Mouse (Mus musculus) midbrain, embryonic 11.5 days (tissue): ENCODE measurements around the gene Rin1. TPM values are rescaled to one million over a fixed set of nuclear protein-coding genes. Genes with fewer than 3 reads are reported as not detected.

Experiments used
- ATAC-seq: fragments of 200-750 bp; cut with Nextera tagmentation; 2 replicates; pipeline ENCODE4 v1.8.0; 2017; ENCODE audit warnings: moderate TSS enrichment, moderate library complexity; ENCODE audit not compliant: low FRiP score
- DNase-seq: peaks from one replicate; pipeline ENCODE4 v3.0.0; 2015; ENCODE audit warnings: low spot score; ENCODE audit errors: missing footprints
- H3K27ac ChIP-seq: fragments of 300-500 bp; sonication (generic); 2 replicates; pipeline ENCODE4 v1.5.1; 2014; ENCODE audit warnings: low read depth, low read length
- H3K27me3 ChIP-seq: fragments of 300-500 bp; sonication (generic); 2 replicates; pipeline ENCODE4 v1.6.1; 2014; ENCODE audit warnings: mild to moderate bottlenecking, low read length, moderate library complexity, mixed read lengths; ENCODE audit not compliant: control insufficient read depth, insufficient read depth
- H3K36me3 ChIP-seq: fragments of 300-500 bp; sonication (generic); 2 replicates; pipeline ENCODE4 v1.6.1; 2014; ENCODE audit warnings: mild to moderate bottlenecking, low read length, moderate library complexity, mixed read lengths; ENCODE audit not compliant: control insufficient read depth, insufficient read depth
- H3K4me1 ChIP-seq: fragments of 300-500 bp; sonication (generic); 2 replicates; pipeline ENCODE4 v1.6.1; 2014; ENCODE audit warnings: low read length; ENCODE audit not compliant: control insufficient read depth, insufficient read depth
- H3K4me2 ChIP-seq: fragments of 300-500 bp; sonication (generic); 2 replicates; pipeline ENCODE4 v1.6.1; 2014; ENCODE audit warnings: mild to moderate bottlenecking, moderate library complexity
- H3K4me3 ChIP-seq: fragments of 300-500 bp; sonication (generic); 2 replicates; pipeline ENCODE4 v1.5.1; 2014; ENCODE audit warnings: low read depth, low read length
- H3K9ac ChIP-seq: fragments of 300-500 bp; sonication (generic); 2 replicates; pipeline ENCODE4 v1.6.1; 2014; ENCODE audit warnings: low read length
- H3K9me3 ChIP-seq: fragments of 300-500 bp; sonication (generic); 2 replicates; pipeline ENCODE4 v1.6.1; 2016; ENCODE audit warnings: low read length; ENCODE audit not compliant: control insufficient read depth
- WGBS: fragments of 180-500 bp; shearing (Covaris S2); extraction: QIAGEN DNeasy Blood & Tissue Kit; methylation state at CpG from one replicate; pipeline ENCODE4 v1.1.7; 2014; 5-methylcytosine and 5-hydroxymethylcytosine counted together
- polyA plus RNA-seq: library from polyadenylated mRNA; unstranded; fragments of >200 nt; fragmentation: Nextera tagmentation; extraction: Ambion mirVana; gene quantifications from 2 replicates; pipeline ENCODE4 v1.2.1, GENCODE M21; 2014

Gene Rin1
- polyA plus RNA-seq, 1 experiment from 2014 or later: 1.4 TPM

DNA sequence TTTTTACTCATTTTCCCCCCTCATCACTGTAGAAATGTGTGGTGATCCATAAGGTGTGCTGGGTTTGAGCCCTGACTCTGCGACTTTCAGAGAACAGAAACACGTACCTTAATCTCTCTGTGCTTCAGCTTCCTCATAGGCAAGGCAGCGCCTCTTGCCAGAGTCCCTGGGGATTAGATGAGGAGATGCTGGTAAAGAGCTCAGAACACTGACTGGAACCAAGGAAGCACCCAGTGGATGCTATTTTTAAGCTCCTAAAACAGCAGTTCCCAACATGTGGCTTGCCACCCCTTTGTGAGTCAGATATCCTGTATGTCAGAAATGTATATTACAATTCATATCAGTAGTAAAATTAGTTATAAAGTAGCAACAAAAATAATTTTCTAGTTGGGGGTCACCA lies 32.1 kb upstream of the Rin1 start:
- Histone ChIP-seq H3K4me1 (no peaks in the 10 kb centered on the region), H3K9ac (no peak overlapping the region), H3K4me3 (no peak overlapping the region), H3K4me2 (no peak overlapping the region), H3K27me3 (no peaks in the 10 kb centered on the region), H3K27ac (no peak overlapping the region), H3K36me3 (no peaks in the 10 kb centered on the region), H3K9me3 (no peaks in the 10 kb centered on the region)
- DNase-seq: no peak
- WGBS: 87% methylated on average over 3 of the region's 3 CpGs
- no peak for ATAC-seq

DNA sequence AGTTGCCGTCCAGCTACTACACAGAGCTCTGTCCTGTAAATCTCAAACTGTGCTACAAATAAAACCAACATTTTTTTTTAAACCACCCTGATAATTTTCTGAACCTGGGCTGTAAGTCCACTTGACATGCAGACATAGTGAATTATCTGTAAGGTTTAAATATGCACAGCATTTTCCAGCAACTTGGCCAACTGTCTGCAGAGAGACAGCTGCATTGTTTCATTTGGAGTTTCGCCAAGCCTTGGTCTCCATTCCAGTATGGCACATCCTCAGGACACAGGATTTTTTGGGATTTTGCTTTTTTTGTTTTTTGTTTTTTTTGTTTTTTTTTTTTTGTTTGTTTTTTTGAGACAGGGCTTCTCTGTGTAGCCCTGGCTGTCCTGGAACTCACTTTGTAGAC lies 28.9 kb upstream of the Rin1 start:
- Histone ChIP-seq H3K27me3 (no peaks in the 10 kb centered on the region), H3K4me3 (no peak overlapping the region), H3K36me3 (no peaks in the 10 kb centered on the region), H3K9me3 (no peaks in the 10 kb centered on the region), H3K9ac (no peak overlapping the region), H3K4me1 (no peaks in the 10 kb centered on the region), H3K4me2 (no peak overlapping the region), H3K27ac (no peak overlapping the region)
- 90% methylated on average over 2 of the region's 2 CpGs for WGBS
- ATAC-seq (no peak), DNase-seq (no peak)

DNA sequence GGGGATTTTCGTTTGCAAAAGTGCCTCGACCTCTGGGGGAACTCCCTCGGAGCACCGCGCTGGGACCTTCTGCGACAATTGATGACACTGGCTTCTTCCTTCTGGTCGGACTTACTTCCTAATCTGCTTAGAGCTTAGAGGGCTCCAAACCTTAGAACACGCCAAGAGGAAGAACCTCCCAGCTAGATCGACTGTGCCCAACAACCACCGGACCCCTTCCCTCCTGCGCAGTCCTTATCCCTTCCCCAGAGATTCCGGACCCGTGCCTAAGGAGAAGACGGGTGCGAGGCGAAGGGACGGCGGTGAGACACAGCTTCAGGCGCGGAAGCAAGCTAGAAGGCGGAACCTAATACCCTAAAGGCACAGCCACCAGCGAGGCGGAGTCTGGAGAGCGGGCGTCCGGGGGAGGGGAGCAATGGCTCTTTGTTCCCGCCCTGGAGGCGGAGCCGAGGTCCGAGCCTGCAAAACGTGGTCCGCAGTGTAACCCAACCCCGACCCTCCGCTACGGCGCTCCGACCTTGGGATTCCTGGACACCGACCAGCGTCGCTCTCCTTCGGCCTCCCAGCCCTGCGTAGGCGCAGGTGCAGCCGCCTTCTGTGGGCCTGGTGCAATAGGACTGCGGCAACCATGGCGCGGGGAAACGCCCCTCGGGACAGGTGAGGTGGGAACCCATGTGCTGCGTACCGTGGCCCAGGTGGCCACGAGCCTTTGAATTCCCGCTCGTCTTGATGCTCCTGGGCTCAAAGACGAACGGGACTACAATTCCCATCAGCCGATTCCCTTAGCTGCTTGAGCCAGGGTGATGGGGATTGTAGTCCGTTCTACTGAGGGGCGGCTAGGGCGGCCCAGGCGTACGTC lies 26.4 kb upstream of the Rin1 start, which contains the start of gene Slc29a2:
Slc29a2 (plus strand) TSS at position 240 of the 859 bp plus-strand sequence.
- no peaks in the 10 kb centered on the region for H3K27me3 ChIP-seq
- peak within 1 kb of the TSS; percentile 72 for H3K27ac ChIP-seq
- peak within 1 kb of the TSS; percentile 79 for H3K9ac ChIP-seq
- H3K36me3 ChIP-seq: 0 out of 2 replicates have a peak, but pooled peaks cover 2% of the 10 kb centered on the region
- under 1% methylated on average over 62 of the region's 62 CpGs for WGBS
- H3K4me3 ChIP-seq: peak within 1 kb of the TSS; percentile 51
- no peaks in the 10 kb centered on the region for H3K9me3 ChIP-seq
- H3K4me2 ChIP-seq: peak within 1 kb of the TSS; percentile 64
- peak; percentile 96 for DNase-seq
- ATAC-seq: peak; percentile 97
- no peaks in the 10 kb centered on the region for H3K4me1 ChIP-seq

DNA sequence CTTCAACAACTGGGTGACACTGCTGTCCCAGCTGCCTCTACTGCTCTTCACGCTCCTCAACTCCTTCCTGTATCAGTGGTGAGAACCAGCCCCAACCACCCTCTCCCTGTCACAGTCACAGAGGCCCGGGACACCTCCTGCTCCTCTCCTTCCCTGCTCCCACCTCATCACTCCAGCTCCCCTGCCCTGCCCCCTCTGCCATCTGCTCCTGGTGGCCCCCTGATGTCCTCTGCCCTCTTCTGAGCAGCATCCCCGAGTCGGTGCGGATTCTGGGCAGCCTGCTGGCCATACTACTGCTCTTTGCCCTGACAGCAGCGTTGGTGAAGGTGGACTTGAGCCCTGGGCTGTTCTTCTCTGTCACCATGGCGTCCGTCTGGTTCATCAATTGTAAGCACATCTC lies 24.2 kb upstream of the Rin1 start:
- H3K9ac ChIP-seq: no peak overlapping the region
- no peak for ATAC-seq
- H3K4me2 ChIP-seq: no peak overlapping the region
- no peaks in the 10 kb centered on the region for H3K9me3 ChIP-seq
- no peaks in the 10 kb centered on the region for H3K4me1 ChIP-seq
- H3K27me3 ChIP-seq: no peaks in the 10 kb centered on the region
- no peak overlapping the region for H3K27ac ChIP-seq
- 87% methylated on average over 8 of the region's 8 CpGs for WGBS
- H3K36me3 ChIP-seq: peaks cover 2% of the 10 kb centered on the region; the same call in 1 of the 2 replicates
- DNase-seq: no peak
- H3K4me3 ChIP-seq: no peak overlapping the region

DNA sequence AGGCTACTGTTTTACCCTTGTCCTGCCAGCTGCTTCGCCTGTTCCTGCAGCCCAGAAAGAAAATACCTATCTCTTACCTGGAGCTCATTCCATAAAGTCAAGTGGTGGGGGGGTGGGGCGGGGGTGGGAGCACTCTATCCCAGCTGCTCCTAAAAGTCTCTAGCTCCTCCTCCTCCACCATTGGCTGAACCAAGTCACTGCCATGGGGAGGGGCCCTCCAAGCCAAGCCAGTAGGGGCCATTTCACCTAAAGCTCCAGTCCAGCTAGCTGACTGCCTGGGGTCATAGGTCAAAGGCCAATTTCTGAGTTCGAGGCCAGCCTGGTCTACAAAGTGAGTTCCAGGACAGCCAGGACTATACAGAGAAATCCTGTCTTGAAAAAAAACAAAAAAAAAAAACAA lies 17.6 kb upstream of the Rin1 start:
- DNase-seq (peak; percentile 81), ATAC-seq (no peak)
- Histone ChIP-seq H3K27me3 (no peaks in the 10 kb centered on the region), H3K9me3 (no peaks in the 10 kb centered on the region), H3K4me3 (no peak overlapping the region), H3K4me2 (no peak overlapping the region), H3K9ac (no peak overlapping the region), H3K27ac (no peak overlapping the region), H3K4me1 (peaks cover 1% of the 10 kb centered on the region; the same call in 1 of the 2 replicates), H3K36me3 (peaks cover 2% of the 10 kb centered on the region; the same call in 1 of the 2 replicates)
- 81% methylated on average over 3 of the region's 3 CpGs for WGBS

DNA sequence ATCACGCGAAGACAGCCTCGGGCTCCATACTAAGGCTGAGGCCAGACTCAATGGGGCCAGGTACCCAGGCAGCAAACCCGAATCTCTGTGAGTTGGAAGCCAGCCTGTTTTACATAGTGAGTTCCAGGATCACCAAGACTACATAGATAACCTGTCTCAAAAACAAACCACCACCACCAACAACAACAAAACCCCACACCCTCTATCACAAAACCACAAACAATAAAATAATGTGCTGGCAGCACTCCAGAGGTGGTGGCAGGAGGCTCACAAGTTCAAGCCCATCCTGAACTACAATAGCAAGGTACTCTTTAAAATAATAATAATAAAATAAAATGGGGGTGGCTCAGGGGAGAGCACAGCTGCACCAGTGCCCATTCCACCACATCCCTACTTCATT lies 13.7 kb upstream of the Rin1 start:
- H3K9me3 ChIP-seq: no peaks in the 10 kb centered on the region
- H3K9ac ChIP-seq: no peak overlapping the region
- H3K4me1 ChIP-seq: peaks cover 22% of the 10 kb centered on the region
- no peak overlapping the region for H3K4me3 ChIP-seq
- 83% methylated on average over 4 of the region's 4 CpGs for WGBS
- DNase-seq: peak; percentile 49
- no peak overlapping the region for H3K4me2 ChIP-seq
- H3K27me3 ChIP-seq: no peaks in the 10 kb centered on the region
- H3K36me3 ChIP-seq: no peaks in the 10 kb centered on the region
- H3K27ac ChIP-seq: no peak overlapping the region
- no peak for ATAC-seq

DNA sequence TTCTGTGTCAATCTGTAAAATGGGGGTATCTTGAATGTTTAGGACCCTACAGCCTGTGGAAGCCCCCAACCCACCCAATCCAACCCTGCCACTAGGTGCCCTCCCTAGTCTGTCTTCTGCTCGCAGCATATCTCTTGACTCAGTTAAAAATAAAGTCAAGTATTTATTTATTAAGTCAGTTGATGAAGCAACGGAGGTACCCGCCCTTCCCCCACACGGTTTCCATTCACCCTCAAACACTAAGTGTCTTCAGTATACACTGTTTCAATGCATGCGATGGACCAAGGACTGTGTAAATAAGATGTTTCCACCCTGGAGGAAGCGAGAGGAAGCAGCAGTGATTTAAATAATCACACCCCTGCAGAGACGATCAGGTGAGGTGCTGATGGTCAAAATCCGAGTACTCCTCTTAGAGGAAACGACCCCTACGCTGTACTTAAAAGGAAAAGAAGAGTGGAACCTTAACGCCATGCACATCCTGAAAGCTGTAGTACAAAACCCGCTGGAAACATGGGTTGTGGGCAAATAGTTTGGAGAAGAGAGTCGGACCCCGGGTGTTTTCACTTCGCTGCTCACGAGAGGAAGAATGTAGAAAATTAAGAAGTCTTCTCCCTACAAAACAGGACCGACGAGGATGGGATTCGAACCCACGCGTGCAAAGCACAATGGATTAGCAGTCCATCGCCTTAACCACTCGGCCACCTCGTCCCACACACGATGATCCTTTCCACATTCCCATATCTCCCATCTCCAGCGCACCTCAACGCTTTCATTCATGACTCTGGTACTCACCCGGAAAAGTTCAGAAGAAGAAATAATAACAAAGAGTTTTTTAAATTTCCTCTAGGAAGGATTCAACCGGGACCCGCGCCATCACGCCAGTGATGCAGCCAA lies 12.4 kb upstream of the Rin1 start:
- DNase-seq (peak; percentile 99), ATAC-seq (peak; percentile 53)
- Histone ChIP-seq H3K27me3 (no peaks in the 10 kb centered on the region), H3K4me1 (peaks cover 26% of the 10 kb centered on the region), H3K9ac (peak overlapping the region; percentile 88), H3K4me3 (peak overlapping the region; percentile 76), H3K27ac (peak overlapping the region; percentile 80), H3K36me3 (no peaks in the 10 kb centered on the region), H3K4me2 (peak overlapping the region; percentile 99), H3K9me3 (no peaks in the 10 kb centered on the region)
- 8% methylated on average over 32 of the region's 32 CpGs for WGBS

DNA sequence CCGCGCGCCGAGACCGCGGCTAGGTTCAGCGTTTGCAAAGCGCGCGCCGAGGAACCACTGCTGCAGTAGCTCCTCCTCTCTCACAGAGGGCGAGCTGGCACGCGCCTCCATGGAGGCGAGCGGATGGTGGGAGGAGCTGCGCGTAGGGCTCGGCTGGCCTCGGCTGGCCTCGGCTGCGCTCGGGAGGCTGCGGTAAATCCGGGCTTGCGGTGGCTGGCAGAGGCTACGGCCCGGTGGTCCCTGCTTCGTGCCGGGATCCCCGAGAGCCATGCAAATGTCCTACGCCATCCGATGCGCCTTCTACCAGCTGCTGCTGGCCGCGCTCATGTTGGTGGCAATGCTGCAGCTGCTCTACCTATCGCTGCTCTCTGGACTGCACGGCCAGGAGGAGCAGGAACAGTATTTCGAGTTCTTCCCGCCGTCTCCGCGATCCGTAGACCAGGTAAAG lies 11.5 kb upstream of the Rin1 start, which contains the start of the genes B4gat1 and AC124502.3:
B4gat1 (plus strand) TSS at position 118 of the 448 bp plus-strand sequence.
AC124502.3 (plus strand) TSS at position 183 of the 448 bp plus-strand sequence.
- DNase-seq: peak; percentile 98
- H3K4me1 ChIP-seq: peaks cover 26% of the 10 kb centered on the region
- peak within 1 kb of the TSS; percentile 80 for H3K27ac ChIP-seq
- peak; percentile 87 for ATAC-seq
- H3K4me3 ChIP-seq: peak within 1 kb of the TSS; percentile 76
- no peaks in the 10 kb centered on the region for H3K9me3 ChIP-seq
- H3K9ac ChIP-seq: peak within 1 kb of the TSS; percentile 88
- no peaks in the 10 kb centered on the region for H3K36me3 ChIP-seq
- WGBS: under 1% methylated on average over 42 of the region's 44 CpGs
- no peaks in the 10 kb centered on the region for H3K27me3 ChIP-seq
- peak within 1 kb of the TSS; percentile 99 for H3K4me2 ChIP-seq
